Mouse (Mus musculus): ENCODE measurements around the gene Gal3st4. TPM values are rescaled to one million over a fixed set of nuclear protein-coding genes. Genes with fewer than 3 reads are reported as not detected.

Gal3st4 gene
- total and polyA plus RNA-seq, 3 experiments: 0.23 to 0.30 (median 0.29) TPM

DNA sequence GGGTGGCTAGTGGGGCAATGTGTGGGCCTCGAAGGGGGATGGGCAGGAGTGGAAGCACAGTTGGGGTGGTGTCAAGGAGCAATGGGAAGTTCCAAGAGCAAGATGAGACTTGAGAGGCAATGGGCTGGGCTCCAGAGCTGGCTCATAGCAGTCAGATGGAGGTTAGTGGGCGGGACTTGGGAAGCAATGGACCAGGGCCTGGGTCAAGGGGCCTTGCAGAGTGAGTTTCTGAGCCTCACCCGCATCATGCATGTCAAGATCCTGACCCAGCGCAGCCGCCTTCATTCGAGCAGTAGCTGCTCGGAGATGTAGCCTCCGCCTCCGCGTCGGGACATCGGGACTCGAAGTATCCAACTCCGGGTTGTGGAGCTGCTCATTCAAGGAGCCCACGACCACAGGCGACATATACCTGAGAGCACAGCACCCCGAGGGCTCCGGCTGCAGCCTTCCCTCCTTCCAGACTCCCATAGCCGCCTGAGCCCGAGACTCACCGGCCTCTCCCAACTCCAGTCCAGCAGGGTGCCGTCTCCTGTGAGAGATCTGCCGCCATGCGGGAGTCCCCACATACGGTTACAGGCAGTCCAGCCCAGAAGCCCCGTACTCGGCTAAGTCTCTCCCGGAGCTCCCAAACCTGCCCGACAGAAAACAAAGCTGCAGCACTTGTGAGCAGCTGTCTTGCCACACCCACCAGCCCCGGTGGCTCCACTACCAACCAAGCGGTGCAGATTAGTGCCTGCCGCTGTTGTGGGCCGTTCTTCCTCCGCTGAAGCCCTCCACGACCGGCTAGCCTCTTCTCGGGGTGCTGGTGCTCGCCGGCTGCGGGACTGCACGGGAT lies 2.8 kb upstream of the Gal3st4 start:
- no peak overlapping the region for H3K9ac ChIP-seq (ENCODE audit: low read depth, low read length)
- intact Hi-C loops (cut with DNase I): no loop called here
- no peak overlapping the region for H3K27ac ChIP-seq
- H3K27me3 ChIP-seq (ENCODE audit: control insufficient read depth, insufficient read depth, low read length): no peaks in the 10 kb centered on the region
- WGBS: 57% methylated on average over 41 of the region's 41 CpGs
- no peak for TF ChIP-seq EP300 (IDR thresholded peaks at IDR 0.05; ENCODE audit: insufficient read depth, low read depth, low read length)
- TF ChIP-seq CTCF (IDR thresholded peaks at IDR 0.05): no peak
- TF ChIP-seq POLR2A (IDR thresholded peaks at IDR 0.05; ENCODE audit: insufficient read depth, low read depth, low read length): no peak
- H3K79me2 ChIP-seq (replicated peaks; ENCODE audit: control insufficient read depth, insufficient read depth, low read length): no peaks in the 10 kb centered on the region
- no peaks in the 10 kb centered on the region for H3K36me3 ChIP-seq (ENCODE audit: control insufficient read depth, insufficient read depth, low read length)
- H3K4me3 ChIP-seq: no peak overlapping the region
- H3K4me1 ChIP-seq (ENCODE audit: control insufficient read depth, insufficient read depth, low read length): no peaks in the 10 kb centered on the region; the same call in 1 of the 2 replicates
- no peak for DNase-seq

DNA sequence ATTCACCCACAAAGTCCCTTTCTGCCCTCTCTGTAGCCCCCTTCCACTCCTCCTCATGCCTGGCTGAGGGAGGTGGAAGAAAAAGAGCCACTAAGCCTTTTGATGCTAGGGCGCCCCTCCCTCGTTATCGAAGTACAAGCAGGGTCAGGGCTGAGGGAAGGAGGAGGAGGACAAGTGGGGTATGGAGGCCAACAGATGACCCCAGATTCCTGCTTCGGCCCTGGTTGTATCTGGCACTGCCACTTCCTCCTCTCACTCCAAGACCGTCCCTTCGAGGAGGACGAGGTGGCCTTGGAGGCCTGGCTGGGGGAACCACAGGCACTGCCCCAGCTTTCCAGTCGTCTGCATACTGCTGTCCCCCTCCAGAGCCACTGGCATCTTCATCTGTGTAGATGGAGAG lies 1.5 kb upstream of the Gal3st4 start:
- WGBS: 76% methylated on average over 8 of the region's 8 CpGs

GRCm38 (mm10) chr5:138271232-138271631 lies 1.4 kb downstream of the Gal3st4 start:
- Histone ChIP-seq H3K27me3 (ENCODE audit: control insufficient read depth, insufficient read depth, low read length) (no peaks in the 10 kb centered on the region), H3K27ac (no peak overlapping the region), H3K79me2 (replicated peaks; ENCODE audit: control insufficient read depth, insufficient read depth, low read length) (no peaks in the 10 kb centered on the region), H3K9ac (ENCODE audit: low read depth, low read length) (no peak overlapping the region), H3K4me1 (ENCODE audit: control insufficient read depth, insufficient read depth, low read length) (no peaks in the 10 kb centered on the region), H3K36me3 (ENCODE audit: control insufficient read depth, insufficient read depth, low read length) (no peaks in the 10 kb centered on the region), H3K4me3 (no peak overlapping the region)
- 40% methylated on average over 3 of the region's 3 CpGs for WGBS
- intact Hi-C loops (cut with DNase I): no loop called here
- TF ChIP-seq CTCF (IDR thresholded peaks at IDR 0.05) (no peak), POLR2A (IDR thresholded peaks at IDR 0.05; ENCODE audit: insufficient read depth, low read depth, low read length) (no peak), EP300 (IDR thresholded peaks at IDR 0.05; ENCODE audit: insufficient read depth, low read depth, low read length) (no peak)
- DNase-seq: no peak

More for the DNA sequence above, 1.5 kb upstream of the Gal3st4 start:
- H3K9ac ChIP-seq (ENCODE audit: low read depth, low read length): no peak overlapping the region
- H3K27me3 ChIP-seq (ENCODE audit: control insufficient read depth, insufficient read depth, low read length): no peaks in the 10 kb centered on the region
- H3K4me1 ChIP-seq (ENCODE audit: control insufficient read depth, insufficient read depth, low read length): no peaks in the 10 kb centered on the region
- no peak overlapping the region for H3K27ac ChIP-seq
- no peak for DNase-seq
- intact Hi-C loops (cut with DNase I): no loop called here
- no peak for TF ChIP-seq EP300 (IDR thresholded peaks at IDR 0.05; ENCODE audit: insufficient read depth, low read depth, low read length)
- no peak for TF ChIP-seq POLR2A (IDR thresholded peaks at IDR 0.05; ENCODE audit: insufficient read depth, low read depth, low read length)
- no peak for TF ChIP-seq CTCF (IDR thresholded peaks at IDR 0.05)
- H3K36me3 ChIP-seq (ENCODE audit: control insufficient read depth, insufficient read depth, low read length): no peaks in the 10 kb centered on the region
- no peaks in the 10 kb centered on the region for H3K79me2 ChIP-seq (replicated peaks; ENCODE audit: control insufficient read depth, insufficient read depth, low read length)
- H3K4me3 ChIP-seq: no peak overlapping the region

GRCm38 (mm10) chr5:138268980-138269379 lies 3.7 kb downstream of the Gal3st4 start:
- DNase-seq: no peak
- H3K9ac ChIP-seq (ENCODE audit: low read depth, low read length): no peak overlapping the region
- intact Hi-C loops (cut with DNase I): no loop called here
- no peaks in the 10 kb centered on the region for H3K27me3 ChIP-seq (ENCODE audit: control insufficient read depth, insufficient read depth, low read length)
- H3K36me3 ChIP-seq (ENCODE audit: control insufficient read depth, insufficient read depth, low read length): no peaks in the 10 kb centered on the region
- H3K4me1 ChIP-seq (ENCODE audit: control insufficient read depth, insufficient read depth, low read length): peaks cover 1% of the 10 kb centered on the region; the same call in 1 of the 2 replicates
- no peak for TF ChIP-seq CTCF (IDR thresholded peaks at IDR 0.05)
- no peak for TF ChIP-seq EP300 (IDR thresholded peaks at IDR 0.05; ENCODE audit: insufficient read depth, low read depth, low read length)
- TF ChIP-seq POLR2A (IDR thresholded peaks at IDR 0.05; ENCODE audit: insufficient read depth, low read depth, low read length): no peak
- no peaks in the 10 kb centered on the region for H3K79me2 ChIP-seq (replicated peaks; ENCODE audit: control insufficient read depth, insufficient read depth, low read length)
- no peak overlapping the region for H3K27ac ChIP-seq
- WGBS: 66% methylated on average over 4 of the region's 4 CpGs
- no peak overlapping the region for H3K4me3 ChIP-seq

DNA sequence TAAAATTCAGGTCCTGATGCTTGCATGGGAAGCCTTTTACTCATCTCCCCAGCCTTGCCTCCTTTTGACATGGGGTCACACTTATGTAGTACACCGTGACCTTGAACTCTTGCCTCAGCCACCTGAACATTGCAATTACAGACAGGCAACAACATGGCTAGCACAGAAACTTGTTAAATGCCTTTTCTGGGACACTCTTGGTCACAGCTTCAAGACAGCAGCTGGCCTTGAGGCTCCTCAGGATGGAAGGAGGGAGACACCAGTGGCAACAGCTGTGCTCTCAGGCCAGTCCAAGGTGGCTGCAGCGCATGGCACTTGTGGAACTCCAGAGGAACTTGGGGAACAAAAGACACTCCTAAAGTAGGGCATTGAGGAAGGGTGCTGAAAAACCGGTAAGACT lies 5.5 kb downstream of the Gal3st4 start:
- DNase-seq: no peak
- H3K36me3 ChIP-seq (ENCODE audit: control insufficient read depth, insufficient read depth, low read length): no peaks in the 10 kb centered on the region
- peaks cover 5% of the 10 kb centered on the region; the same call in 1 of the 2 replicates for H3K4me1 ChIP-seq (ENCODE audit: control insufficient read depth, insufficient read depth, low read length)
- no peak overlapping the region for H3K27ac ChIP-seq
- no peaks in the 10 kb centered on the region for H3K79me2 ChIP-seq (replicated peaks; ENCODE audit: control insufficient read depth, insufficient read depth, low read length)
- intact Hi-C loops (cut with DNase I): no loop called here
- TF ChIP-seq EP300 (IDR thresholded peaks at IDR 0.05; ENCODE audit: insufficient read depth, low read depth, low read length) (no peak), CTCF (IDR thresholded peaks at IDR 0.05) (no peak), POLR2A (IDR thresholded peaks at IDR 0.05; ENCODE audit: insufficient read depth, low read depth, low read length) (no peak)
- no peak overlapping the region for H3K4me3 ChIP-seq
- no peaks in the 10 kb centered on the region for H3K27me3 ChIP-seq (ENCODE audit: control insufficient read depth, insufficient read depth, low read length)
- H3K9ac ChIP-seq (ENCODE audit: low read depth, low read length): no peak overlapping the region
- WGBS: 91% methylated on average over 3 of the region's 3 CpGs

DNA sequence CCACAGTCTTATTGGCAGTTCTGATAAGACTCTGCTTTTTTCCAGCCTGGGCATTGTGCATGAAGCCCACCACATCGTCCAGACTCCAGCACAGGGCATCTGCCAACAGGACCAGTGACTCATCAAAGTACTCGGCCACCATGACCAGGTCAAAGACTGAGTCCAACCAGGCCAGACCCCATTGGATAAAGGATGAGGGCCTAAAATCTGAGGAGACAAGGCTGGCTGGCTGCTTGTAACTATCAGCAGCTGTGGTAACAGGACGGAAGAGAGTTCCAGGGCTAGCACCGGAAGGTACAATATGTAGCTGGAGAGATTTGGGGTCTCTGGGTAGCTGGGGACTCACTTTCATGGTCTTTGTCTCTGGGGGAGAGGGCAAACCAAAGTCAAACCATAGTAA lies 6.9 kb downstream of the Gal3st4 start:
- Histone ChIP-seq H3K36me3 (ENCODE audit: control insufficient read depth, insufficient read depth, low read length) (no peaks in the 10 kb centered on the region), H3K79me2 (replicated peaks; ENCODE audit: control insufficient read depth, insufficient read depth, low read length) (no peaks in the 10 kb centered on the region), H3K4me3 (no peak overlapping the region), H3K4me1 (ENCODE audit: control insufficient read depth, insufficient read depth, low read length) (peaks cover 5% of the 10 kb centered on the region; the same call in 1 of the 2 replicates), H3K27ac (no peak overlapping the region), H3K9ac (ENCODE audit: low read depth, low read length) (no peak overlapping the region), H3K27me3 (ENCODE audit: control insufficient read depth, insufficient read depth, low read length) (no peaks in the 10 kb centered on the region)
- no peak for DNase-seq
- 90% methylated on average over 4 of the region's 4 CpGs for WGBS
- intact Hi-C loops (cut with DNase I): no loop called here
- TF ChIP-seq CTCF (IDR thresholded peaks at IDR 0.05): no peak
- no peak for TF ChIP-seq POLR2A (IDR thresholded peaks at IDR 0.05; ENCODE audit: insufficient read depth, low read depth, low read length)
- no peak for TF ChIP-seq EP300 (IDR thresholded peaks at IDR 0.05; ENCODE audit: insufficient read depth, low read depth, low read length)
